Mouse (Mus musculus) midbrain, embryonic 16.5 days (tissue): ENCODE measurements around the gene Ednrb. TPM values are rescaled to one million over a fixed set of nuclear protein-coding genes. Genes with fewer than 3 reads are reported as not detected.
"Not testable (repeated sequence)": the region's sequence is repeated elsewhere in the genome, so short reads cannot be mapped to it uniquely, and the experiment has no call there.

Experiments
- ATAC-seq: fragments of 200-750 bp; cut with Nextera tagmentation; 2 replicates; pipeline ENCODE4 v1.8.0; 2017; ENCODE audit warnings: moderate TSS enrichment
- H3K27ac ChIP-seq: fragments of 300-500 bp; sonication (generic); 2 replicates; pipeline ENCODE4 v1.5.1; 2014; ENCODE audit warnings: mild to moderate bottlenecking, low read length, mixed read lengths
- H3K27me3 ChIP-seq: fragments of 300-500 bp; sonication (generic); 2 replicates; pipeline ENCODE4 v1.6.1; 2014; ENCODE audit warnings: low read depth, low read length, mixed read lengths; ENCODE audit not compliant: control insufficient read depth, insufficient read depth
- H3K36me3 ChIP-seq: fragments of 300-500 bp; sonication (generic); 2 replicates; pipeline ENCODE4 v1.6.1; 2014; ENCODE audit warnings: mild to moderate bottlenecking, low read length, moderate library complexity, mixed read lengths; ENCODE audit not compliant: control insufficient read depth, insufficient read depth
- H3K4me1 ChIP-seq: fragments of 300-500 bp; sonication (generic); 2 replicates; pipeline ENCODE4 v1.6.1; 2014; ENCODE audit warnings: mild to moderate bottlenecking, low read length, mixed read lengths; ENCODE audit not compliant: control insufficient read depth, insufficient read depth
- H3K4me2 ChIP-seq: fragments of 300-500 bp; sonication (generic); 2 replicates; pipeline ENCODE4 v1.6.1; 2014; ENCODE audit warnings: mild to moderate bottlenecking, low read length, mixed read lengths
- H3K4me3 ChIP-seq: fragments of 300-500 bp; sonication (generic); 2 replicates; pipeline ENCODE4 v1.5.1; 2014; ENCODE audit warnings: low read depth, mild to moderate bottlenecking, low read length, moderate library complexity, mixed read lengths
- H3K9ac ChIP-seq: fragments of 300-500 bp; sonication (generic); 2 replicates; pipeline ENCODE4 v1.6.1; 2014; ENCODE audit warnings: low read depth, low read length, mixed read lengths
- H3K9me3 ChIP-seq: fragments of 300-500 bp; sonication (generic); replicated peaks from 2 replicates; pipeline ENCODE4 v1.6.1; 2014; ENCODE audit warnings: mild to moderate bottlenecking, low read length, mixed read lengths; ENCODE audit not compliant: control insufficient read depth, poor library complexity, severe bottlenecking
- WGBS: fragments of 180-500 bp; shearing (Covaris S2); extraction: QIAGEN DNeasy Blood & Tissue Kit; methylation state at CpG from one replicate; pipeline ENCODE4 v1.1.7; 2014; 5-methylcytosine and 5-hydroxymethylcytosine counted together
- polyA plus RNA-seq: library from polyadenylated mRNA; unstranded; fragments of >200 nt; fragmentation: Nextera tagmentation; extraction: Ambion mirVana; gene quantifications from 2 replicates; pipeline ENCODE4 v1.2.1, GENCODE M21; 2015

Gene Ednrb
- polyA plus RNA-seq, 1 experiment from 2014 or later = 114 TPM

GRCm38 (mm10) chr14:103780336-103780735 lies 63.9 kb downstream of the Ednrb start:
- not testable (repeated sequence) for H3K27me3 ChIP-seq, H3K9ac ChIP-seq, H3K36me3 ChIP-seq, H3K27ac ChIP-seq, H3K4me2 ChIP-seq, ATAC-seq, H3K9me3 ChIP-seq, H3K4me3 ChIP-seq
- peaks cover 18% of the 10 kb centered on the region for H3K4me1 ChIP-seq
- 97% methylated on average over 6 of the region's 6 CpGs for WGBS

- H3K9ac ChIP-seq = no peak overlapping the region
- no peaks in the 10 kb centered on the region for H3K36me3 ChIP-seq
- no peaks in the 10 kb centered on the region for H3K27me3 ChIP-seq
- peaks cover 18% of the 10 kb centered on the region for H3K4me1 ChIP-seq
- peak overlapping the region; percentile 66 for H3K4me2 ChIP-seq
- no peaks in the 10 kb centered on the region for H3K9me3 ChIP-seq
- H3K4me3 ChIP-seq = no peak overlapping the region
- WGBS = 54% methylated on average over 6 of the region's 6 CpGs
- peak overlapping the region; percentile 76 for H3K27ac ChIP-seq
- no peak for ATAC-seq
Observed at GRCm38 (mm10) chr14:103779276-103779675, 64.9 kb downstream of the Ednrb start.

GRCm38 (mm10) chr14:103778533-103779151 lies 65.6 kb downstream of the Ednrb start:
- H3K4me1 ChIP-seq = peaks cover 18% of the 10 kb centered on the region
- no peaks in the 10 kb centered on the region for H3K9me3 ChIP-seq
- 8% methylated on average over 13 of the region's 13 CpGs for whole genome bisulfite sequencing
- H3K36me3 ChIP-seq = no peaks in the 10 kb centered on the region
- H3K4me2 ChIP-seq = peak overlapping the region; percentile 66
- peak overlapping the region; percentile 76 for H3K27ac ChIP-seq
- H3K27me3 ChIP-seq = no peaks in the 10 kb centered on the region
- peak; percentile 85 for ATAC-seq
- H3K9ac ChIP-seq = peak overlapping the region; percentile 47; the same call in 1 of the 2 replicates
- peak overlapping the region; percentile 31 for H3K4me3 ChIP-seq

DNA sequence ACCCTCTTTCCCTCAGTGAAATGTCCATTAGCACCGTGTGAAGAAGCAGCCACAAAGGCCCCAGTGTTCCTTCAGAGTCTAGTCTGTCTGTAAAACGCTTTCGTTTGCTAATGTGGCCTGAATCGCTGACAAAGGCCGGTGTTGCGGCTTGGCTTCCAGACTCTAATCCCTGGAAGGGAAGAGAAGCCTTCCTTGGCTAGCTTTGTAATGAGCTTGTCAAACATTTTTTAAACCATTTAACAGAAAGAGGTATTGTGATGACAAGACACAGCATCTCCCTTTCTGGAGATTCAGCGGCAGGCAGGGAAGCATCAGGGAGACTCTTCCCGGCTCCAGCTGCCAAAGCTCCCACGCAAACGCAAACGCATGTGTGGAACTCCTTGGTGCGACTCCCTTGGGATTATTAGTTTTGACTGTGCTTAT lies 66.2 kb downstream of the Ednrb start:
- peak; percentile 85 for ATAC-seq
- Histone ChIP-seq H3K4me2 (peak overlapping the region; percentile 66), H3K27me3 (no peaks in the 10 kb centered on the region), H3K27ac (peak overlapping the region; percentile 76), H3K4me3 (peak overlapping the region; percentile 31), H3K9me3 (no peaks in the 10 kb centered on the region), H3K36me3 (no peaks in the 10 kb centered on the region), H3K9ac (peak overlapping the region; percentile 47; the same call in 1 of the 2 replicates), H3K4me1 (peaks cover 18% of the 10 kb centered on the region)
- WGBS = under 1% methylated on average over 12 of the region's 12 CpGs

GRCm38 (mm10) chr14:103777386-103777785 lies 66.8 kb downstream of the Ednrb start:
- H3K4me1 ChIP-seq = peaks cover 18% of the 10 kb centered on the region
- no peaks in the 10 kb centered on the region for H3K27me3 ChIP-seq
- WGBS = 28% methylated on average over 4 of the region's 4 CpGs
- 0 out of 2 replicates have a peak overlapping the region, but pooled peaks have one; percentile 11 for H3K27ac ChIP-seq
- H3K9me3 ChIP-seq = no peaks in the 10 kb centered on the region
- no peak for ATAC-seq
- no peaks in the 10 kb centered on the region for H3K36me3 ChIP-seq
- H3K4me3 ChIP-seq = no peak overlapping the region
- no peak overlapping the region for H3K4me2 ChIP-seq
- H3K9ac ChIP-seq = no peak overlapping the region

- no peaks in the 10 kb centered on the region for H3K36me3 ChIP-seq
- H3K4me3 ChIP-seq = no peak overlapping the region
- H3K27ac ChIP-seq = no peak overlapping the region
- no peaks in the 10 kb centered on the region for H3K27me3 ChIP-seq
- WGBS = 19% methylated on average over 9 of the region's 9 CpGs
- no peaks in the 10 kb centered on the region for H3K9me3 ChIP-seq
- ATAC-seq = no peak
- H3K4me2 ChIP-seq = no peak overlapping the region
- H3K4me1 ChIP-seq = peaks cover 2% of the 10 kb centered on the region; the same call in 1 of the 2 replicates
- no peak overlapping the region for H3K9ac ChIP-seq
Observed at GRCm38 (mm10) chr14:103769319-103770245, 74.6 kb downstream of the Ednrb start.

DNA sequence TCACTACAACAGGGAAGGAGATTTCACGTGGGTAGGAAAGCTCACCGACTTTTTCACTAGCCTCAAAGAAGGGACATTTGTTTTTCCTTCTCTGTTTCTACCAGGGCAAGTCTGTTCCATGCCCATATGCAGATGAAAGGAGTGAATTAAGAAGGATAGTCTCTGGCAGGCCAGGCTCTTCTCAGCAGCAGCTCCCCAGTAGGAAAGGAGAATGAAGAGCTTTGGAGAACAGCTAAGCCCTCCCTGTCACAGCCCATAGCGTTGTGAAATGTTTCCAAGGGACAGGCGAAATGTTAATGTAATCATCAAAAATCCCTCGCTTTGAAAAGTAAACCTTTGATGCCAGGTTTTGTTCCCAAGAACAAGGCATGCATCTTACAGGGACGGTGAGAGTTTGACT lies 76.7 kb downstream of the Ednrb start:
- ATAC-seq = no peak
- Histone ChIP-seq H3K4me1 (peaks cover 4% of the 10 kb centered on the region), H3K27ac (peak overlapping the region; percentile 38; the same call in 1 of the 2 replicates), H3K4me3 (no peak overlapping the region), H3K9ac (no peak overlapping the region), H3K9me3 (no peaks in the 10 kb centered on the region), H3K4me2 (no peak overlapping the region), H3K27me3 (no peaks in the 10 kb centered on the region), H3K36me3 (no peaks in the 10 kb centered on the region)
- 28% methylated on average over 6 of the region's 6 CpGs for WGBS
